Mouse (Mus musculus): ENCODE results near the gene Serpina3c.
"Not testable (repeated sequence)": the region's sequence is repeated elsewhere in the genome, so short reads cannot be mapped to it uniquely, and the experiment has no call there.

Serpina3c gene

DNA sequence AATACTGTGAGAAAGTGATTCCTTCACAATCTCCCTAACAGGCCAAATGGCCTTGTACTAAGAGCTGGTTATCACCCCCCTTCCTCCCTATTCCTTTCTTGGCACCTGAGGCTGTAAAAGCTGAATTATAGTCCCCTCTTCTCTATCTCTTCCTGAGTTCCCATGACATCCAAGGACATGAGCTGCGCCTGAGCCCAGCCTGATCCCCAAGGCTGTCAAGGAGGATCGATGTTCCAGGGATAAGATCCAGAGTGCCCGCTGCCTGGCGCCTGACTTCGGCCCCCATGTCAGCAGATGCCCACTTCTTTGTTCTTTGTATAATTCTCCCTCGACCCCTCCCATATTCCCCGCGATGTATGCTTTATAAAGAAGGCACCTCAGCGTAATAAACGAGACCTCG, 41.3 kb downstream of the Serpina3c start, which contains the start of gene Serpina3a:
TSS of gene Serpina3a (plus strand) at position 392 of the 400 bp plus-strand sequence.
- not testable (repeated sequence) for DNase-seq (ENCODE audit: extremely low read depth, low read depth)

- no peak for DNase-seq (ENCODE audit: extremely low read depth, low read depth)
Measured at GRCm38 (mm10) chr12:104108507-104108906, 45.2 kb downstream of the Serpina3c start.

DNA sequence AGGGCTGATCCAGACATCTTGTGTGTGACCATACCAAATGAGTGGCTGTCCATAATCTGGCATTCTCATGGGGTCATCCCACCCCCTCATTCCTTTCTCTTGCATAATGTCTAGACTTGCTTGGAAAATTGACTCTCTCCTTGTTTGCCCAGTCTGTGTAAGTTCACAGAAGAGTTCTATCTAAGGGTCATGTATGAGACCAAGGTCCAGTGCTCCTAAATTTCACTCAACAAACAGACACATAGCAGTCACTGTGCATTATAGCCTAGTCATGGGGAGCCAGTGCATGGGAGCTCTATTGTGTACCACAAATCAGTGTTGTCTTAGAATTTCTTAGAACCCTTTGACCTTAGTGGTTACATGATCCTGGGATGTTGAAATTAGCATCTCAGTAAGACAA, 46.8 kb downstream of the Serpina3c start:
- no peak for DNase-seq (ENCODE audit: extremely low read depth, low read depth)

GRCm38 (mm10) chr12:104105847-104106246, 47.8 kb downstream of the Serpina3c start:
- DNase-seq (ENCODE audit: extremely low read depth, low read depth) = no peak

GRCm38 (mm10) chr12:104100768-104101167, 52.9 kb downstream of the Serpina3c start, which contains the start of gene Serpina5:
TSS of gene Serpina5 (plus strand) at chr12:104101113.
- DNase-seq (ENCODE audit: extremely low read depth, low read depth) = no peak
